Mouse (Mus musculus): ENCODE measurements around the gene Hist2h2aa1. TPM values are rescaled to one million over a fixed set of nuclear protein-coding genes. Genes with fewer than 3 reads are reported as not detected.
"Not testable (repeated sequence)": the region's sequence is repeated elsewhere in the genome, so short reads cannot be mapped to it uniquely, and the experiment has no call there.

Gene Hist2h2aa1
- polyA plus RNA-seq, 2 experiments from 2014 or later = 46.6 TPM; not detected in 1

GRCm38 (mm10) chr3:96287334-96287733, 42.0 kb downstream of the Hist2h2aa1 start:
- not testable (repeated sequence) for ATAC-seq

- no peak for ATAC-seq
These were observed 43.9 kb downstream of the Hist2h2aa1 start for GRCm38 (mm10) chr3:96289201-96289600.

GRCm38 (mm10) chr3:96290727-96291126, 45.4 kb downstream of the Hist2h2aa1 start:
- ATAC-seq = not testable (repeated sequence)

- ATAC-seq = no peak
These were observed 47.3 kb downstream of the Hist2h2aa1 start for GRCm38 (mm10) chr3:96292641-96293040.

- ATAC-seq = no peak
These were observed 48.1 kb downstream of the Hist2h2aa1 start for GRCm38 (mm10) chr3:96293368-96293767.

- no peak for ATAC-seq
These were observed 48.5 kb downstream of the Hist2h2aa1 start, which contains the start of gene Fcgr1 for GRCm38 (mm10) chr3:96293787-96294186. TSS of gene Fcgr1 (minus strand) at chr3:96293969.

Other genes with a start within 250 kb of the Hist2h2aa1 start
- 10 to 100 TPM in 1 of 2 experiments, 1 to 10 TPM in 1; 7.5 to 12.8 TPM for gene Plekho1, start 249.5 kb upstream of the Hist2h2aa1 start, polyA plus RNA-seq (2017; shearing (Covaris generic))
- gene Vps45, start 187.0 kb upstream of the Hist2h2aa1 start, polyA plus RNA-seq (2017; shearing (Covaris generic)) = 10 to 100 TPM; 18.8 to 22.7 TPM
- 10 to 100 TPM in 1 of 2 experiments, 1 to 10 TPM in 1; 8.0 to 12.0 TPM for gene Otud7b, start 141.0 kb upstream of the Hist2h2aa1 start, polyA plus RNA-seq (2017; shearing (Covaris generic))
- gene Mtmr11, start 83.5 kb upstream of the Hist2h2aa1 start, polyA plus RNA-seq (2017; shearing (Covaris generic)) = 1 to 10 TPM in 1 of 2 experiments, under 1 TPM in 1; 0.62 to 2.0 TPM
- 10 to 100 TPM; 65.6 to 75.0 TPM for gene Sf3b4, start 73.2 kb upstream of the Hist2h2aa1 start, polyA plus RNA-seq (2017; shearing (Covaris generic))
- gene Sv2a, start 64.3 kb upstream of the Hist2h2aa1 start, polyA plus RNA-seq (2017; shearing (Covaris generic)) = 1 to 10 TPM in 1 of 2 experiments, under 1 TPM in 1; 0.83 to 1.9 TPM
- gene Bola1, start 25.8 kb upstream of the Hist2h2aa1 start, polyA plus RNA-seq (2017; shearing (Covaris generic)) = 10 to 100 TPM; 31.4 to 31.8 TPM
- 1 to 10 TPM in 1 of 2 experiments, not detected in 1; 1.3 TPM for gene Hist2h2ab, start 25.6 kb upstream of the Hist2h2aa1 start, polyA plus RNA-seq (2017; shearing (Covaris generic))
- 10 to 100 TPM in 1 of 2 experiments, 1 to 10 TPM in 1; 5.3 to 11.8 TPM for gene Hist2h2ac, start 24.6 kb upstream of the Hist2h2aa1 start, polyA plus RNA-seq (2017; shearing (Covaris generic))
- 1 to 10 TPM; 1.5 to 3.3 TPM for gene Hist2h2be, start 24.4 kb upstream of the Hist2h2aa1 start, polyA plus RNA-seq (2017; shearing (Covaris generic))
- gene Hist2h3c2, start 6.4 kb upstream of the Hist2h2aa1 start, polyA plus RNA-seq (2017; shearing (Covaris generic)) = 1 to 10 TPM in 1 of 2 experiments, under 1 TPM in 1; 0.56 to 2.5 TPM
- 10 to 100 TPM in 1 of 2 experiments, not detected in 1; 86.9 TPM for gene Hist2h2aa2, start 5.2 kb upstream of the Hist2h2aa1 start, polyA plus RNA-seq (2017; shearing (Covaris generic))
- not detected for gene Hist2h3c1, start 1.2 kb downstream of the Hist2h2aa1 start, polyA plus RNA-seq (2017; shearing (Covaris generic))
- 1 to 10 TPM; 1.9 to 2.2 TPM for gene Hist2h4, start 17.8 kb downstream of the Hist2h2aa1 start, polyA plus RNA-seq (2017; shearing (Covaris generic))
- 10 to 100 TPM; 23.4 to 32.3 TPM for gene Hist2h3b, start 23.2 kb downstream of the Hist2h2aa1 start, polyA plus RNA-seq (2017; shearing (Covaris generic))
- 10 to 100 TPM in 1 of 2 experiments, 1 to 10 TPM in 1; 5.2 to 11.1 TPM for gene Hist2h2bb, start 24.3 kb downstream of the Hist2h2aa1 start, polyA plus RNA-seq (2017; shearing (Covaris generic))
- not detected for gene Fcgr1, start 48.5 kb downstream of the Hist2h2aa1 start, polyA plus RNA-seq (2017; shearing (Covaris generic))
- gene BC107364, start 206.8 kb downstream of the Hist2h2aa1 start, polyA plus RNA-seq (2017; shearing (Covaris generic)) = under 1 TPM in 1 of 2 experiments, not detected in 1; 0.32 TPM